Mouse (Mus musculus) liver, embryonic 14.5 days (tissue): ENCODE results near the gene Asb7. TPM values are rescaled to one million over a fixed set of nuclear protein-coding genes. Genes with fewer than 3 reads are reported as not detected.

Experiments
- ATAC-seq: fragments of 200-750 bp; cut with Nextera tagmentation; 2 replicates; pipeline ENCODE4 v1.8.0; 2017; ENCODE audit warnings: moderate number of reproducible peaks, mild to moderate bottlenecking, moderate library complexity; ENCODE audit not compliant: insufficient read depth
- DNase-seq, 3 experiments: peaks; one replicate each; pipeline ENCODE4 v3.0.0-alpha.2; 2012 to 2013; ENCODE audit warnings: low read depth in 3 of 3, low spot score in 3 of 3
- H3K27ac ChIP-seq: fragments of 300-500 bp; sonication (generic); 2 replicates; pipeline ENCODE4 v1.5.1; 2014; ENCODE audit warnings: moderate library complexity, mild to moderate bottlenecking, control low read depth, inconsistent platforms
- H3K27me3 ChIP-seq: fragments of 300-500 bp; sonication (generic); 2 replicates; pipeline ENCODE4 v1.6.1; 2014; ENCODE audit warnings: mild to moderate bottlenecking, low read length, moderate library complexity; ENCODE audit not compliant: control insufficient read depth, insufficient read depth
- H3K36me3 ChIP-seq: fragments of 300-500 bp; sonication (generic); replicated peaks from 2 replicates; pipeline ENCODE4 v1.6.1; 2014; ENCODE audit warnings: low read depth; ENCODE audit not compliant: control insufficient read depth, insufficient read depth
- H3K4me1 ChIP-seq, 2 experiments: fragments of 200-500 bp in 1 of 2; fragments of 300-500 bp in 1 of 2; sonication (generic) in 1 of 2; replicated peaks; 2 replicates each; pipeline ENCODE4 v1.6.1; 2012 to 2014; ENCODE audit warnings: antibody characterized with exemption in 1 of 2, inconsistent platforms in 1 of 2, low read length in 1 of 2; ENCODE audit not compliant: control insufficient read depth in 2 of 2, insufficient read depth in 2 of 2
- H3K4me2 ChIP-seq: fragments of 300-500 bp; sonication (generic); 2 replicates; pipeline ENCODE4 v1.6.1; 2014; ENCODE audit warnings: low read depth, mild to moderate bottlenecking, control low read depth, moderate library complexity
- H3K4me3 ChIP-seq, 2 experiments: fragments of 200-500 bp in 1 of 2; fragments of 300-500 bp in 1 of 2; sonication (generic) in 1 of 2; 2 replicates each; pipeline ENCODE4 v1.5.1; 2012 to 2014; ENCODE audit warnings: low read depth in 2 of 2, low read length in 2 of 2, mild to moderate bottlenecking in 2 of 2, control low read depth in 1 of 2, inconsistent platforms in 1 of 2, moderate library complexity in 1 of 2; ENCODE audit not compliant: insufficient read depth in 1 of 2
- H3K9ac ChIP-seq: fragments of 300-500 bp; sonication (generic); replicated peaks from 2 replicates; pipeline ENCODE4 v1.6.1; 2014; ENCODE audit warnings: mild to moderate bottlenecking, control low read depth, moderate library complexity
- H3K9me3 ChIP-seq: fragments of 300-500 bp; sonication (generic); 2 replicates; pipeline ENCODE4 v1.6.1; 2016; ENCODE audit warnings: low read length, mixed read lengths; ENCODE audit not compliant: control insufficient read depth
- CTCF ChIP-seq: IDR thresholded peaks from 2 replicates; pipeline ENCODE4 v1.5.1; 2016; ENCODE audit warnings: antibody characterized with exemption, low read depth, control low read depth
- EP300 ChIP-seq: IDR thresholded peaks from 2 replicates; pipeline ENCODE4 v1.6.1; 2016; ENCODE audit warnings: antibody characterized with exemption, low read depth
- WGBS: fragments of 180-500 bp; shearing (Covaris S2); extraction: QIAGEN DNeasy Blood & Tissue Kit; methylation state at CpG from one replicate; pipeline ENCODE4 v1.1.7; 2014; ENCODE audit not compliant: insufficient replicate concordance; 5-methylcytosine and 5-hydroxymethylcytosine counted together
- polyA plus RNA-seq, 2 experiments: library from polyadenylated mRNA; depleted of rRNA in 1 of 2; stranded (reverse) in 1 of 2; unstranded in 1 of 2; fragments of >200 nt; fragmentation: Nextera tagmentation in 1 of 2; extraction: Ambion mirVana in 1 of 2; gene quantifications; 2 replicates each; pipeline versions ENCODE4 v1.2.1 to v1.2.3; 2012 to 2014

Asb7 gene
- polyA plus RNA-seq, 2 experiments: 1.8 to 3.2 TPM

- no peak for TF ChIP-seq CTCF
- no peak for TF ChIP-seq EP300
- WGBS: 67% methylated on average over 5 of the region's 5 CpGs
- H3K27ac ChIP-seq: no peak overlapping the region
- H3K36me3 ChIP-seq: no peaks in the 10 kb centered on the region
- H3K4me2 ChIP-seq: no peak overlapping the region
- no peaks in the 10 kb centered on the region for H3K9me3 ChIP-seq
- no peak overlapping the region for H3K4me3 ChIP-seq
- ATAC-seq (no peak), DNase-seq (no peak)
- H3K9ac ChIP-seq: no peak overlapping the region
- no peaks in the 10 kb centered on the region for H3K27me3 ChIP-seq
- H3K4me1 ChIP-seq: no peaks in the 10 kb centered on the region
Observed at GRCm38 (mm10) chr7:66650883-66651282, 38.5 kb downstream of the Asb7 start.

- Histone ChIP-seq H3K4me2 (no peak overlapping the region), H3K9ac (no peak overlapping the region), H3K27ac (no peak overlapping the region), H3K4me3 (no peak overlapping the region), H3K4me1 (no peaks in the 10 kb centered on the region), H3K9me3 (no peaks in the 10 kb centered on the region), H3K27me3 (no peaks in the 10 kb centered on the region), H3K36me3 (no peaks in the 10 kb centered on the region)
- no peak for DNase-seq
- 28% methylated on average over 2 of the region's 2 CpGs for WGBS
- TF ChIP-seq CTCF (no peak), EP300 (no peak)
- ATAC-seq: no peak
Observed at GRCm38 (mm10) chr7:66649181-66649580, 40.2 kb downstream of the Asb7 start.

- H3K9me3 ChIP-seq: no peaks in the 10 kb centered on the region
- ATAC-seq: no peak
Observed at GRCm38 (mm10) chr7:66645736-66646135, 43.7 kb downstream of the Asb7 start.

GRCm38 (mm10) chr7:66633351-66633750 lies 56.0 kb downstream of the Asb7 start:
- no peak overlapping the region for H3K27ac ChIP-seq
- TF ChIP-seq EP300: no peak
- no peak for TF ChIP-seq CTCF
- H3K9ac ChIP-seq: no peak overlapping the region
- H3K4me1 ChIP-seq: no peaks in the 10 kb centered on the region
- H3K9me3 ChIP-seq: no peaks in the 10 kb centered on the region
- no peak overlapping the region for H3K4me3 ChIP-seq
- ATAC-seq: no peak
- H3K4me2 ChIP-seq: no peak overlapping the region
- H3K27me3 ChIP-seq: no peaks in the 10 kb centered on the region
- DNase-seq: no peak
- WGBS: 50% methylated on average over 6 of the region's 6 CpGs
- H3K36me3 ChIP-seq: no peaks in the 10 kb centered on the region

More at GRCm38 (mm10) chr7:66645736-66646135, 43.7 kb downstream of the Asb7 start:
- Histone ChIP-seq H3K4me1 (no peaks in the 10 kb centered on the region), H3K36me3 (no peaks in the 10 kb centered on the region), H3K27ac (no peak overlapping the region), H3K9ac (no peak overlapping the region), H3K27me3 (no peaks in the 10 kb centered on the region), H3K4me2 (no peak overlapping the region), H3K4me3 (no peak overlapping the region)
- no peak for DNase-seq
- 82% methylated on average over 2 of the region's 2 CpGs for WGBS
- TF ChIP-seq CTCF (no peak), EP300 (no peak)

GRCm38 (mm10) chr7:66630154-66630800 lies 59.1 kb downstream of the Asb7 start:
- TF ChIP-seq CTCF: no peak
- no peak for TF ChIP-seq EP300
- no peaks in the 10 kb centered on the region for H3K4me1 ChIP-seq
- 75% methylated on average over 15 of the region's 15 CpGs for WGBS
- no peak overlapping the region for H3K4me3 ChIP-seq
- H3K36me3 ChIP-seq: no peaks in the 10 kb centered on the region
- no peak overlapping the region for H3K9ac ChIP-seq
- H3K9me3 ChIP-seq: no peaks in the 10 kb centered on the region
- ATAC-seq (no peak), DNase-seq (no peak)
- H3K27ac ChIP-seq: no peak overlapping the region
- H3K27me3 ChIP-seq: no peaks in the 10 kb centered on the region
- no peak overlapping the region for H3K4me2 ChIP-seq
